Mouse (Mus musculus) CH12.LX (cell line): ENCODE data around the gene Zmynd10. TPM values are rescaled to one million over a fixed set of nuclear protein-coding genes. Genes with fewer than 3 reads are reported as not detected.

Experiments used
- DNase-seq: peaks from one replicate; pipeline ENCODE4 v3.0.0-alpha.2; 2013; ENCODE audit errors: extremely low read depth
- H3K27ac ChIP-seq: 2 replicates; pipeline ENCODE4 v1.5.1; 2012; ENCODE audit warnings: low read depth, mild to moderate bottlenecking, control low read depth, moderate library complexity; ENCODE audit not compliant: insufficient read depth
- H3K27me3 ChIP-seq: replicated peaks from 2 replicates; pipeline ENCODE3; 2012; ENCODE audit warnings: inconsistent platforms
- H3K36me3 ChIP-seq, 2 experiments: replicated peaks in 1 of 2; 2 replicates each; pipeline versions ENCODE3 to v1.6.1; 2012; ENCODE audit warnings: inconsistent platforms in 1 of 2, low read length in 1 of 2, mild to moderate bottlenecking in 1 of 2, mixed read lengths in 1 of 2, moderate library complexity in 1 of 2; ENCODE audit not compliant: control insufficient read depth in 1 of 2, insufficient read depth in 1 of 2
- H3K4me1 ChIP-seq, 2 experiments: 2 replicates each; pipeline ENCODE4 v1.6.1; 2012; ENCODE audit warnings: inconsistent platforms in 1 of 2, moderate library complexity in 1 of 2; ENCODE audit not compliant: insufficient read depth in 2 of 2, control insufficient read depth in 1 of 2
- H3K4me2 ChIP-seq: 2 replicates; pipeline ENCODE4 v1.6.1; 2012; ENCODE audit warnings: low read depth, mild to moderate bottlenecking, control low read depth; ENCODE audit not compliant: poor library complexity, insufficient read depth, severe bottlenecking
- H3K4me3 ChIP-seq, 3 experiments: fragments of 150-350 bp in 1 of 3; sonication (generic) in 1 of 3; replicated peaks in 1 of 3; 2 replicates each; pipeline versions ENCODE3 to v1.5.1; 2011 to 2012; ENCODE audit warnings: low read depth in 2 of 3, low read length in 2 of 3, mild to moderate bottlenecking in 2 of 3, moderate library complexity in 2 of 3, control low read depth in 1 of 3, improper control_type of control experiment in 1 of 3, inconsistent platforms in 1 of 3, mixed read lengths in 1 of 3; ENCODE audit not compliant: poor library complexity in 1 of 3
- H3K79me2 ChIP-seq: replicated peaks from 2 replicates; pipeline ENCODE4 v1.6.1; 2012; ENCODE audit warnings: mild to moderate bottlenecking, moderate library complexity; ENCODE audit not compliant: control insufficient read depth, poor library complexity, insufficient read depth, severe bottlenecking; ENCODE audit errors: extremely low read depth
- H3K9ac ChIP-seq: 2 replicates; pipeline ENCODE4 v1.6.1; 2012; ENCODE audit warnings: low read depth, mild to moderate bottlenecking, control low read depth, moderate library complexity; ENCODE audit not compliant: insufficient read depth
- H3K9me3 ChIP-seq: replicated peaks from 2 replicates; pipeline ENCODE3; 2012; ENCODE audit warnings: low read length, inconsistent platforms, mixed read lengths
- CHD1 ChIP-seq: IDR thresholded peaks from 2 replicates; pipeline ENCODE4 v1.6.1; 2012; ENCODE audit warnings: low read depth, low read length, improper control_type of control experiment, inconsistent platforms
- CHD2 ChIP-seq: IDR thresholded peaks from 2 replicates; pipeline ENCODE4 v1.6.1; 2011; ENCODE audit warnings: low read length, improper control_type of control experiment
- CTCF ChIP-seq, 2 experiments: IDR thresholded peaks in 1 of 2; conservative IDR thresholded peaks in 1 of 2; 2 replicates each; pipeline ENCODE4 v1.5.1; 2011 to 2012; ENCODE audit warnings: low read depth in 2 of 2, low read length in 2 of 2, improper control_type of control experiment in 1 of 2, inconsistent platforms in 1 of 2, mild to moderate bottlenecking in 1 of 2, moderate library complexity in 1 of 2
- E2F4 ChIP-seq: IDR thresholded peaks from 2 replicates; pipeline ENCODE4 v1.6.1; 2011; ENCODE audit warnings: low read depth, low read length, improper control_type of control experiment; ENCODE audit not compliant: insufficient replicate concordance
- ELF1 ChIP-seq: IDR thresholded peaks from 2 replicates; pipeline ENCODE4 v1.6.1; 2014; ENCODE audit warnings: low read depth, mild to moderate bottlenecking, inconsistent platforms, low read length, improper control_type of control experiment
- EP300 ChIP-seq: IDR thresholded peaks from 2 replicates; pipeline ENCODE4 v1.6.1; 2011; ENCODE audit warnings: low read length, improper control_type of control experiment
- HCFC1 ChIP-seq: IDR thresholded peaks from 2 replicates; pipeline ENCODE4 v1.6.1; 2012; ENCODE audit warnings: low read depth, mild to moderate bottlenecking, inconsistent platforms, low read length, improper control_type of control experiment
- IRF4 ChIP-seq: IDR thresholded peaks from 2 replicates; pipeline ENCODE4 v1.6.1; 2014; ENCODE audit warnings: low read depth, mild to moderate bottlenecking, inconsistent platforms, low read length, improper control_type of control experiment
- JUN ChIP-seq: IDR thresholded peaks from 2 replicates; pipeline ENCODE4 v1.6.1; 2011; ENCODE audit warnings: low read depth, mild to moderate bottlenecking, low read length, improper control_type of control experiment, moderate library complexity; ENCODE audit not compliant: insufficient read depth
- JUND ChIP-seq: conservative IDR thresholded peaks from 2 replicates; pipeline ENCODE4 v1.6.1; 2011; ENCODE audit warnings: low read depth, low read length, improper control_type of control experiment
- KAT2A ChIP-seq: IDR thresholded peaks from 2 replicates; pipeline ENCODE4 v1.6.1; 2012; ENCODE audit warnings: low read length, improper control_type of control experiment, inconsistent platforms; ENCODE audit not compliant: insufficient replicate concordance
- MAX ChIP-seq: IDR thresholded peaks from 2 replicates; pipeline ENCODE4 v1.6.1; 2011; ENCODE audit warnings: low read length, improper control_type of control experiment
- MEF2A ChIP-seq: IDR thresholded peaks from 2 replicates; pipeline ENCODE4 v1.6.1; 2014; ENCODE audit warnings: low read depth, mild to moderate bottlenecking, inconsistent platforms, low read length, improper control_type of control experiment, borderline replicate concordance
- MXI1 ChIP-seq: IDR thresholded peaks from 2 replicates; pipeline ENCODE4 v1.6.1; 2011; ENCODE audit warnings: mild to moderate bottlenecking, low read depth, low read length, improper control_type of control experiment
- MYC ChIP-seq: IDR thresholded peaks from 2 replicates; pipeline ENCODE4 v1.6.1; 2011; ENCODE audit warnings: low read depth, mild to moderate bottlenecking, improper control_type of control experiment, low read length
- NELFE ChIP-seq: IDR thresholded peaks from 2 replicates; pipeline ENCODE4 v1.6.1; 2011; ENCODE audit warnings: low read depth, low read length, improper control_type of control experiment
- NRF1 ChIP-seq: IDR thresholded peaks from 2 replicates; pipeline ENCODE4 v1.6.1; 2014; ENCODE audit warnings: low read depth, mild to moderate bottlenecking, inconsistent platforms, low read length, improper control_type of control experiment, moderate library complexity
- POLR2AphosphoS2 ChIP-seq: IDR thresholded peaks from 2 replicates; pipeline ENCODE4 v1.6.1; 2011; ENCODE audit warnings: low read depth, low read length, improper control_type of control experiment
- RAD21 ChIP-seq: IDR thresholded peaks from 2 replicates; pipeline ENCODE4 v1.6.1; 2011; ENCODE audit warnings: low read depth, mild to moderate bottlenecking, low read length, improper control_type of control experiment, moderate library complexity
- RCOR1 ChIP-seq: conservative IDR thresholded peaks from 2 replicates; pipeline ENCODE4 v1.6.1; 2012; ENCODE audit warnings: low read depth, mild to moderate bottlenecking, inconsistent platforms, low read length, improper control_type of control experiment
- SIN3A ChIP-seq: IDR thresholded peaks from 2 replicates; pipeline ENCODE4 v1.6.1; 2012; ENCODE audit warnings: low read length, improper control_type of control experiment, inconsistent platforms
- SMC3 ChIP-seq: IDR thresholded peaks from 2 replicates; pipeline ENCODE4 v1.6.1; 2011; ENCODE audit warnings: low read depth, low read length, improper control_type of control experiment
- TCF12 ChIP-seq: IDR thresholded peaks from 2 replicates; pipeline ENCODE4 v1.6.1; 2014; ENCODE audit warnings: low read depth, mild to moderate bottlenecking, inconsistent platforms, low read length, improper control_type of control experiment
- USF2 ChIP-seq: conservative IDR thresholded peaks from 2 replicates; pipeline ENCODE4 v1.6.1; 2011; ENCODE audit warnings: low read depth, low read length, improper control_type of control experiment
- ZC3H11A ChIP-seq: IDR thresholded peaks from 2 replicates; pipeline ENCODE4 v1.6.1; 2012; ENCODE audit warnings: low read depth, mild to moderate bottlenecking, inconsistent platforms, low read length, improper control_type of control experiment
- dilution Hi-C: fragments of 300-500 bp; cut with MboI; formaldehyde crosslinking; loops from 2 replicates; pipeline ENCODE4 v1.14.3; 2020; ENCODE audit warnings: low sequenced_read_pairs; ENCODE audit not compliant: extremely low pct_unique_long_range_greater_than_20kb, extremely low pct_ligation_motif_present
- in situ Hi-C: fragments of 300-500 bp; cut with MboI; formaldehyde crosslinking; loops from 3 replicates; pipeline ENCODE4 v1.14.3; 2019; ENCODE audit warnings: low sequenced_read_pairs, low pct_ligation_motif_present, low pct_unique_long_range_greater_than_20kb, mixed read lengths
- polyA plus RNA-seq: library from polyadenylated mRNA; unstranded; fragments of >175 nt; gene quantifications from 2 replicates; pipeline ENCODE4 v1.2.1, GENCODE M21; 2012; ENCODE audit warnings: low read depth; ENCODE audit not compliant: insufficient read length
- total RNA-seq, 2 experiments: library from RNA; depleted of rRNA; stranded (reverse); fragments of 300-350 nt in 1 of 2; fragments of >200 nt in 1 of 2; gene quantifications; 2 replicates each; pipeline ENCODE4 v1.2.3; 2012 to 2014

The Zmynd10 gene
- total and polyA plus RNA-seq, 3 experiments, result 0.34 to 0.63 TPM; not detected in 1

DNA sequence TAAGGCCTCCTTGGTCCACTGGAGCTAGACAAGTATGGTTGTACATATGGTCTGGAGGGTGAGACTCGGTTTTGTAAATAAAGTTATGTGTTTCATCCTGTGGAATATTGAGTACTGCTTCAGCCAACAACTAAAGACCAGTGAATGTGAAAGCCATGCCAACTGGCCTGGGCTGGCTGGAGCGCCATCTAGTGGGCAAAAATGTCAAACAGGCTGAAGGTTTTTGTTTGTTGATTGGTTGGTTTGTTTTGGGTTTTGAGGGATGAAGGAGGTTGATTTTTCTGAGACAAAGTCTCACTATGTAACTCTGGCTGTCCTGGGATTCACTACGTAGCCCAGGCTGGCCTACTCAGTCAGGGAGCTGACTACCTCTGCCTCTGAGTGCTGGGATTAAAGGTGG lies 1.5 kb upstream of the Zmynd10 start:
- in situ Hi-C loops, result no loop called here
- dilution Hi-C loops, result no loop called here
- H3K9me3 ChIP-seq, result no peaks in the 10 kb centered on the region
- H3K79me2 ChIP-seq, result no peaks in the 10 kb centered on the region
- peaks cover 5 to 46% of the 10 kb centered on the region in 2 experiments; a peak in 2 of 4 replicates for H3K4me1 ChIP-seq
- no peak overlapping the region for H3K4me2 ChIP-seq
- H3K36me3 ChIP-seq, result peaks cover 18 to 26% of the 10 kb centered on the region in 2 experiments
- no peak overlapping the region for H3K9ac ChIP-seq
- no peaks in the 10 kb centered on the region for H3K27me3 ChIP-seq
- H3K4me3 ChIP-seq, result no peak overlapping the region
- peak; percentile 68 for DNase-seq
- no peak for TF ChIP-seq CHD2
- TF ChIP-seq SIN3A, result peak; percentile 48; the same call in 1 of the 2 replicates
- TF ChIP-seq MYC, result 0 out of 2 replicates have a peak, but pooled peaks have one; percentile 56
- peak; percentile 14; the same call in 1 of the 2 replicates for TF ChIP-seq MEF2A
- no peak for TF ChIP-seq MXI1
- TF ChIP-seq ELF1, result no peak
- peak; percentile 28; the same call in 1 of the 2 replicates for TF ChIP-seq TCF12
- peak; percentile 45; the same call in 1 of the 2 replicates for TF ChIP-seq SMC3
- TF ChIP-seq CTCF (conservative IDR thresholded peaks at IDR 0.05 in 1 of 2, IDR thresholded peaks at IDR 0.05 in 1 of 2; ENCODE audit: low read depth in 2 of 2, low read length in 2 of 2), result peak; percentile 82 to 91
- TF ChIP-seq ZC3H11A, result no peak
- TF ChIP-seq MAX, result peak; percentile 39; the same call in 1 of the 2 replicates
- peak; percentile 49 for TF ChIP-seq RAD21
- TF ChIP-seq KAT2A, result no peak
- TF ChIP-seq NELFE, result no peak
- TF ChIP-seq HCFC1, result peak; percentile 38
- TF ChIP-seq CHD1, result no peak
- TF ChIP-seq JUN, result no peak
- no peak for TF ChIP-seq POLR2AphosphoS2
- no peak for TF ChIP-seq NRF1
- no peak for TF ChIP-seq EP300
- no peak for TF ChIP-seq JUND
- TF ChIP-seq IRF4, result 0 out of 2 replicates have a peak, but pooled peaks have one; percentile 22
- TF ChIP-seq USF2, result no peak
- H3K27ac ChIP-seq, result no peak overlapping the region

DNA sequence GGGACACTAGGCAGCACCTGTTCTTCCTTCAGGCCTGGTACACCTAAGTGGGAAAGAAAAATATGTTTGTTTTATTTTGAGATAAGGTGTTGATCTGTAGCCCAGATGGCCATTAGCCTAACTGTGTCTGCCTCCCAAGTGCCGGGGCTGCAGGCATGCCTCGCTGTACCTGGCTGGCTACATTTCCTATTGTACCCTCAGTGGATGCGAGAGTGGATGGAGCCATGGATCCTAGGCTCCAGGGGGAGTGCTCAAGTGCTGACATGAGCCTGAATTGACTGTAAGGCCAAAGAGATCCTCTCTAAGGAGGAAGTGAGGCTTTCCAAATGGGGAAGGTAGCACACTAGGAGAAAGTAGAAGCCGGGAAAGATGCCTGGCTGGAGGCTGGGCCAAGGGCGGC lies 859 bp downstream of the Zmynd10 start:
- no peak overlapping the region for H3K4me3 ChIP-seq
- dilution Hi-C loops, result no loop called here

More for the DNA sequence above, 859 bp downstream of the Zmynd10 start:
- Histone ChIP-seq H3K9ac (no peak overlapping the region), H3K27me3 (no peaks in the 10 kb centered on the region), H3K36me3 (peaks cover 23 to 38% of the 10 kb centered on the region in 2 experiments), H3K9me3 (no peaks in the 10 kb centered on the region), H3K4me1 (peaks cover 3 to 42% of the 10 kb centered on the region in 2 experiments), H3K79me2 (no peaks in the 10 kb centered on the region), H3K4me2 (no peak overlapping the region), H3K27ac (no peak overlapping the region)
- no peak for TF ChIP-seq MYC
- TF ChIP-seq RCOR1, result no peak
- TF ChIP-seq MEF2A, result no peak
- TF ChIP-seq SIN3A, result no peak
- no peak for TF ChIP-seq E2F4
- no peak for TF ChIP-seq CHD1
- in situ Hi-C loops, result no loop called here
- DNase-seq, result no peak
